ENCODE assay signal across 17 mouse cellular contexts in genomic region chr19:60543302-60543701, GRCm38 (mm10). TPM values are rescaled to one million over a fixed set of nuclear protein-coding genes. Genes with fewer than 3 reads are reported as not detected.
A peak's percentile ranks its signal among the peaks of the same experiment; 100 is the strongest.
DNase-seq lines count a peak whose midpoint lies in the region; ATAC-seq and TF ChIP-seq lines count a peak whose summit lies in the region.
"Had no signal": no experiment of that assay in that cellular context is flagged by ENCODE, and none has a peak within 500 bp of the region (broad histone marks: within the 10 kb centered on the region; RNA-seq: fewer than 3 reads in every experiment).

No protein-coding gene starts in this region.

- no peak overlapping the region for H3K9ac ChIP-seq in midbrain, postnatal 0 days (replicated peaks; ENCODE audit: low read length, poor library complexity, severe bottlenecking)
- H3K9ac ChIP-seq in midbrain, embryonic 11.5 days (ENCODE audit: low read length) = no peak overlapping the region
- H3K9ac ChIP-seq: forebrain, embryonic 13.5 days; hindbrain, embryonic 15.5 days; liver, embryonic 13.5 days; neural tube, embryonic 13.5 days had no signal

- H3K9me3 ChIP-seq in midbrain, postnatal 0 days (ENCODE audit: low read length) = no peaks in the 10 kb centered on the region
- H3K9me3 ChIP-seq in midbrain, embryonic 11.5 days (ENCODE audit: control insufficient read depth, low read length) = no peaks in the 10 kb centered on the region
- H3K9me3 ChIP-seq: forebrain, embryonic 13.5 days; hindbrain, embryonic 15.5 days; liver, embryonic 13.5 days; neural tube, embryonic 13.5 days had no signal

- H3K27me3 ChIP-seq in midbrain, postnatal 0 days (ENCODE audit: insufficient read depth, low read length) = no peaks in the 10 kb centered on the region
- H3K27me3 ChIP-seq in midbrain, embryonic 11.5 days (ENCODE audit: control insufficient read depth, insufficient read depth, low read length) = no peaks in the 10 kb centered on the region
- H3K27me3 ChIP-seq: forebrain, embryonic 13.5 days; hindbrain, embryonic 15.5 days; liver, embryonic 13.5 days; neural tube, embryonic 13.5 days had no signal

- no peak overlapping the region for H3K4me2 ChIP-seq in midbrain, postnatal 0 days (ENCODE audit: low read depth, low read length, poor library complexity, severe bottlenecking)
- H3K4me2 ChIP-seq in midbrain, embryonic 11.5 days = no peak overlapping the region
- H3K4me2 ChIP-seq: forebrain, embryonic 13.5 days; hindbrain, embryonic 15.5 days; liver, embryonic 13.5 days; neural tube, embryonic 13.5 days had no signal

- H3K4me3 ChIP-seq in layer of hippocampus, adult 2 months = no peak overlapping the region
- H3K4me3 ChIP-seq in midbrain, postnatal 0 days (ENCODE audit: low read depth, low read length) = no peak overlapping the region
- no peak overlapping the region for H3K4me3 ChIP-seq in midbrain, embryonic 11.5 days (ENCODE audit: low read depth, low read length)
- H3K4me3 ChIP-seq: forebrain, embryonic 13.5 days; hindbrain, embryonic 15.5 days; liver, embryonic 13.5 days; neural tube, embryonic 13.5 days had no signal

- H3K27ac ChIP-seq in layer of hippocampus, adult 2 months = no peak overlapping the region
- H3K27ac ChIP-seq in midbrain, postnatal 0 days (ENCODE audit: low read depth, low read length) = no peak overlapping the region
- H3K27ac ChIP-seq in midbrain, embryonic 11.5 days (ENCODE audit: low read depth, low read length) = no peak overlapping the region
- H3K27ac ChIP-seq: forebrain, embryonic 13.5 days; hindbrain, embryonic 15.5 days; liver, embryonic 13.5 days; neural tube, embryonic 13.5 days had no signal

- WGBS in midbrain, postnatal 0 days = 72% methylated on average over 2 of the region's 2 CpGs
- 92% methylated on average over 2 of the region's 2 CpGs for WGBS in midbrain, embryonic 11.5 days

- H3K4me1 ChIP-seq in midbrain, postnatal 0 days (ENCODE audit: insufficient read depth, low read length) = no peaks in the 10 kb centered on the region
- no peaks in the 10 kb centered on the region for H3K4me1 ChIP-seq in midbrain, embryonic 11.5 days (ENCODE audit: control insufficient read depth, insufficient read depth, low read length)
- H3K4me1 ChIP-seq: forebrain, embryonic 13.5 days; hindbrain, embryonic 15.5 days; liver, embryonic 13.5 days; neural tube, embryonic 13.5 days had no signal

- DNase-seq in adrenal gland, postnatal 14 days = peak; percentile 10
- DNase-seq in adrenal gland, postnatal 4 days (ENCODE audit: low spot score in 2 of 2) = no peak
- no peak for DNase-seq in layer of hippocampus, adult 2 months (ENCODE audit: low spot score in 2 of 2)
- DNase-seq in layer of hippocampus, postnatal 14 days (ENCODE audit: low spot score in 2 of 2) = no peak
- no peak for DNase-seq in midbrain, postnatal 0 days (ENCODE audit: low spot score)
- DNase-seq in midbrain, embryonic 11.5 days (ENCODE audit: low spot score, missing footprints) = no peak
- no peak for DNase-seq in testis, postnatal 14 days (ENCODE audit: low spot score)
- no peak for DNase-seq in heart, adult 11 months
- DNase-seq: cerebellum, adult 2 months; heart, adult 18-20 months; heart, postnatal 14 days; kidney, adult 9 months; liver, embryonic 13.5 days; thymus, postnatal 14 days had no signal

- TF ChIP-seq CTCF in layer of hippocampus, adult 2 months (conservative IDR thresholded peaks at IDR 0.05) = peak; percentile 68
- peak; percentile 59 for TF ChIP-seq CTCF in midbrain, postnatal 0 days (IDR thresholded peaks at IDR 0.05)

- H3K36me3 ChIP-seq in midbrain, postnatal 0 days (ENCODE audit: insufficient read depth, low read length) = peaks cover 13% of the 10 kb centered on the region
- H3K36me3 ChIP-seq in midbrain, embryonic 11.5 days (ENCODE audit: control insufficient read depth, insufficient read depth, low read length) = no peaks in the 10 kb centered on the region

- ATAC-seq in midbrain, postnatal 0 days (ENCODE audit: low FRiP score) = no peak
- ATAC-seq in midbrain, embryonic 11.5 days (ENCODE audit: low FRiP score) = no peak
- ATAC-seq: forebrain, embryonic 13.5 days had no signal

RNA-seq across cellular contexts. Expression of gene Cacul1, which starts 37.5 kb away (rescaled TPM):
- 36.0 and 42.8 TPM in 2 replicates for total RNA-seq in adrenal gland, postnatal 14 days (2021)
- 10 to 100 TPM; 46.8 to 47.8 TPM for total RNA-seq in adrenal gland, postnatal 4 days (2021)
- total RNA-seq in layer of hippocampus, adult 2 months (2021) = 10 to 100 TPM; 48.9 to 51.9 TPM
- total RNA-seq in layer of hippocampus, postnatal 14 days (2021) = 10 to 100 TPM; 47.0 to 47.3 TPM
- 60.6 and 66.3 TPM in 2 replicates for total RNA-seq in midbrain, postnatal 0 days (2014; rRNA removed)
- 12.2 and 14.9 TPM in 2 replicates for polyA plus RNA-seq in midbrain, postnatal 0 days (2015; fragmentation: Nextera tagmentation; extraction: Ambion mirVana)
- 34.6 and 36.5 TPM in 2 replicates for polyA plus RNA-seq in midbrain, embryonic 11.5 days (2014; fragmentation: Nextera tagmentation; extraction: Ambion mirVana)
